Mouse (Mus musculus) liver, postnatal 0 days (tissue): ENCODE results near the gene Cidec. TPM values are rescaled to one million over a fixed set of nuclear protein-coding genes. Genes with fewer than 3 reads are reported as not detected.

Experiments used
- ATAC-seq: fragments of 200-750 bp; cut with Nextera tagmentation; 2 replicates; pipeline ENCODE4 v1.8.0; 2017; ENCODE audit warnings: mild to moderate bottlenecking, moderate library complexity
- DNase-seq: peaks from one replicate; pipeline ENCODE4 v3.0.0-alpha.2; 2016
- H3K27ac ChIP-seq: fragments of 300-500 bp; sonication (generic); 2 replicates; pipeline ENCODE4 v1.5.1; 2014; ENCODE audit warnings: antibody characterized with exemption, moderate library complexity, mild to moderate bottlenecking, low read depth
- H3K27me3 ChIP-seq: fragments of 300-500 bp; sonication (generic); 2 replicates; pipeline ENCODE4 v1.6.1; 2014; ENCODE audit warnings: low read length, control low read depth, mixed read lengths; ENCODE audit not compliant: insufficient read depth
- H3K36me3 ChIP-seq: fragments of 300-500 bp; sonication (generic); replicated peaks from 2 replicates; pipeline ENCODE4 v1.6.1; 2014; ENCODE audit warnings: mild to moderate bottlenecking, control low read depth, low read length, moderate library complexity, mixed read lengths; ENCODE audit not compliant: insufficient read depth
- H3K4me1 ChIP-seq: fragments of 300-500 bp; sonication (generic); 2 replicates; pipeline ENCODE4 v1.6.1; 2014; ENCODE audit warnings: antibody characterized with exemption, mild to moderate bottlenecking, control low read depth; ENCODE audit not compliant: insufficient read depth
- H3K4me2 ChIP-seq: fragments of 300-500 bp; sonication (generic); 2 replicates; pipeline ENCODE4 v1.6.1; 2014; ENCODE audit warnings: low read depth, mild to moderate bottlenecking, low read length, moderate library complexity, mixed read lengths
- H3K4me3 ChIP-seq: fragments of 300-500 bp; sonication (generic); 2 replicates; pipeline ENCODE4 v1.5.1; 2014; ENCODE audit warnings: low read depth, low read length
- H3K9ac ChIP-seq: fragments of 300-500 bp; sonication (generic); replicated peaks from 2 replicates; pipeline ENCODE4 v1.6.1; 2014; ENCODE audit warnings: mild to moderate bottlenecking, moderate library complexity
- H3K9me3 ChIP-seq: fragments of 300-500 bp; sonication (generic); 2 replicates; pipeline ENCODE4 v1.6.1; 2016; ENCODE audit warnings: mild to moderate bottlenecking, control low read depth, low read length, mixed read lengths
- CTCF ChIP-seq: sonication (generic); IDR thresholded peaks from 2 replicates; pipeline ENCODE4 v1.5.1; 2016; ENCODE audit warnings: antibody characterized with exemption, low read depth
- EP300 ChIP-seq: IDR thresholded peaks from 2 replicates; pipeline ENCODE4 v1.6.1; 2016; ENCODE audit warnings: antibody characterized with exemption, low read depth, mild to moderate bottlenecking
- WGBS: fragments of 180-500 bp; shearing (Covaris S2); extraction: QIAGEN DNeasy Blood & Tissue Kit; methylation state at CpG from one replicate; pipeline ENCODE4 v1.1.7; 2014; ENCODE audit not compliant: insufficient replicate concordance; 5-methylcytosine and 5-hydroxymethylcytosine counted together
- polyA plus RNA-seq: library from polyadenylated mRNA; unstranded; fragments of >200 nt; fragmentation: Nextera tagmentation; extraction: Ambion mirVana; gene quantifications from 2 replicates; pipeline ENCODE4 v1.2.1, GENCODE M21; 2015

Gene Cidec
- 5.9 and 8.2 TPM in 2 replicates for polyA plus RNA-seq

DNA sequence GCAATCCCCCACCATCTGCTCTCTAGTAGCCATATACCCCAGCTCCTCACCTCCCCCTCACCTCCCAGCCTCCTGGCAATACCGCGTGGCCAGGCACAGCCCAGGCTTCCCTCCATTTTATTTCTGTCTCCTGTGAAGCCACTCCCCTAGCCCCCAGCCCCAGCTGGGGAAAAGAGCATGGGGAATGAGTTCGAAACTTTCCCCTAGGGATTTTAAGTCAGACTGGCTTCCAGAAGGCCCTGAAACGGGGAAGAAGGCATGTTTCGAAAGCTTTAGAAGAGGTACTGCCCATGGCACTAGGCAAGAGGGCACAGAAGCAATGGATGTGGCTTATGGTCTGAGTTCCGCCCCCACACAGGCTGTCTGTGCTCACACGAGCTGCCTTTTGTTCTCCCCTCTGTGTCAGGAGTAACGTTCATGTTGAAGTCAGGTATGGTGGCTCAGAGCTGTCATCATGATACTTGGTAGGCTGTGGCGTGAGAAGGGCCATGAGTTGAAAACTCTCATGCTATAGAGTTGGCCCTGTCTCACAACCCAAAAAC lies at the start of gene Cidec:
Gene Cidec (minus strand): TSS at position 97 of the 542 bp plus-strand sequence.
- H3K9me3 ChIP-seq: no peaks in the 10 kb centered on the region
- DNase-seq (no peak), ATAC-seq (no peak)
- no peak within 1 kb of the TSS for H3K4me3 ChIP-seq
- H3K27ac ChIP-seq: peak within 1 kb of the TSS; percentile 48; the same call in 1 of the 2 replicates
- no peaks in the 10 kb centered on the region for H3K27me3 ChIP-seq
- TF ChIP-seq EP300: no peak
- no peak for TF ChIP-seq CTCF
- no peak within 1 kb of the TSS for H3K9ac ChIP-seq
- no peak within 1 kb of the TSS for H3K4me2 ChIP-seq
- H3K36me3 ChIP-seq: no peaks in the 10 kb centered on the region
- 63% methylated on average over 9 of the region's 9 CpGs for WGBS
- H3K4me1 ChIP-seq: peaks cover 5% of the 10 kb centered on the region; the same call in 1 of the 2 replicates

DNA sequence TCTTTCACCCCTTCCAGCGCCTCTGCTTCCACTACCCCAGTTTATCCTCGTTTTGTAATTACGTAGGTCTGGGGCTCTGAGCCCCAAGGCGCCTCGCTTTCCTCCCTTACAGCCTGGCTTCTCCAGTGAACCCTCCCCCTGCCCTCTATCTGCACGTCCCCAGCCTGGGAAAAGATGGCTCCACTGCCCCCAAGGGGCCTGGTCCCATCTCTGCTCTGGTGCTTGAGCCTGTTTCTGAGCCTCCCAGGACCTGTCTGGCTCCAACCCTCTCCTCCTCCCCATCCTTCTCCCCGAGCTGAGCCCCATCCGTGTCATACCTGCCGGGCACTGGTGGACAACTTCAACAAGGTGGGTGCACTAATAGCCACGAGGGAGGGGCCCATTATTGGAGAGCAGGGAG lies 48.2 kb upstream of the Cidec start:
- 6% methylated on average over 10 of the region's 10 CpGs for WGBS

DNA sequence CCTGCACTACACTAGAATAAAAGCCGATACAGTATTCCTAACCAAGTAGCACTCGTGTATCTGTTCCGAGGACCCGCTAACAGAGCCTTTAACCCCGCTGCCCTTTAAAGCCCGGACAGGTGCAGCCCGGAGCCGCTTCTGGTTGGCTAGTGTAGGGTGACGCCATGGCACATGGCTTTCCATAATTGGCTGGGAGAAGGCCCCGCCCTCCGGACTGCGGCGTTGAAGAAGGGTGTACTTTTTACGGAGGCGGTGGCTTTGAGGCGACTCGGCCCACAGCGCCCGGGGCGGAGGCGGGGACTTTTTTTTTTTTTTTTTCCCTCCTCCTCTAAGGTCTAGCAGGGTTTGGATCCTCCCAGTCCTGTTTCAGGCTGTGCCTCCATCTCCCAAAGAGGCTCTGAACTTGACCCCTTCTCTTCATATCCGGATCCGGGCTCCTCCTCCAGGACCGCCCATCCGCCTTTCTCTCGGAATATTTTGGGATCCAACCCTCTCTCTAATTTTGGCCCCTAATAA lies 47.6 kb upstream of the Cidec start, which contains the start of gene Creld1:
Gene Creld1 (plus strand): TSS at position 198 of the 516 bp plus-strand sequence.
- Histone ChIP-seq H3K9me3 (no peaks in the 10 kb centered on the region), H3K4me2 (peak within 1 kb of the TSS; percentile 98), H3K27ac (peak within 1 kb of the TSS; percentile 87), H3K27me3 (no peaks in the 10 kb centered on the region), H3K4me3 (peak within 1 kb of the TSS; percentile 66), H3K4me1 (peaks cover 26% of the 10 kb centered on the region), H3K9ac (peak within 1 kb of the TSS; percentile 73), H3K36me3 (0 out of 2 replicates have a peak, but pooled peaks cover under 1% of the 10 kb centered on the region)
- TF ChIP-seq EP300 (no peak), CTCF (no peak)
- under 1% methylated on average over 26 of the region's 26 CpGs for WGBS
- ATAC-seq: peak; percentile 95
- DNase-seq: peak; percentile 94

More for the DNA sequence above, 48.2 kb upstream of the Cidec start:
- no peak for TF ChIP-seq EP300
- 0 out of 2 replicates have a peak, but pooled peaks have one; percentile 11 for TF ChIP-seq CTCF
- peak overlapping the region; percentile 87 for H3K27ac ChIP-seq
- peak overlapping the region; percentile 98 for H3K4me2 ChIP-seq
- no peaks in the 10 kb centered on the region for H3K9me3 ChIP-seq
- ATAC-seq (peak; percentile 9; the same call in 1 of the 2 replicates), DNase-seq (no peak)
- H3K36me3 ChIP-seq: peaks cover 6% of the 10 kb centered on the region; the same call in 1 of the 2 replicates
- peaks cover 26% of the 10 kb centered on the region for H3K4me1 ChIP-seq
- peak overlapping the region; percentile 66 for H3K4me3 ChIP-seq
- H3K9ac ChIP-seq: peak overlapping the region; percentile 73
- no peaks in the 10 kb centered on the region for H3K27me3 ChIP-seq

DNA sequence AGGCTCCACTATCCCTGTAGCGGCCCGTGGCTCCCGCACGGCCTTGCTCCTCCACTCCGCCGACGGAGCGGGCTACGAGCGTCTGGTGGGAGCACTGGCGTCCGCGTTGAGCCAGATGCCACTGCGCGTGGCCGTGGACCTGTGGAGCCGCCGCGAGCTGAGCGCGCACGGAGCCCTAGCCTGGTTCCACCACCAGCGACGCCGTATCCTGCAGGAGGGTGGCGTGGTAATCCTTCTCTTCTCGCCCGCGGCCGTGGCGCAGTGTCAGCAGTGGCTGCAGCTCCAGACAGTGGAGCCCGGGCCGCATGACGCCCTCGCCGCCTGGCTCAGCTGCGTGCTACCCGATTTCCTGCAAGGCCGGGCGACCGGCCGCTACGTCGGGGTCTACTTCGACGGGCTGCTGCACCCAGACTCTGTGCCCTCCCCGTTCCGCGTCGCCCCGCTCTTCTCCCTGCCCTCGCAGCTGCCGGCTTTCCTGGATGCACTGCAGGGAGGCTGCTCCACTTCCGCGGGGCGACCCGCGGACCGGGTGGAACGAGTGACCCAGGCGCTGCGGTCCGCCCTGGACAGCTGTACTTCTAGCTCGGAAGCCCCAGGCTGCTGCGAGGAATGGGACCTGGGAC lies 47.0 kb upstream of the Cidec start:
- Histone ChIP-seq H3K9ac (peak overlapping the region; percentile 68), H3K27ac (peak overlapping the region; percentile 87), H3K27me3 (no peaks in the 10 kb centered on the region), H3K36me3 (no peaks in the 10 kb centered on the region), H3K4me3 (peak overlapping the region; percentile 66), H3K9me3 (no peaks in the 10 kb centered on the region), H3K4me1 (peaks cover 26% of the 10 kb centered on the region), H3K4me2 (peak overlapping the region; percentile 98)
- 1% methylated on average over 65 of the region's 65 CpGs for WGBS
- DNase-seq (peak; percentile 49), ATAC-seq (peak; percentile 41)
- TF ChIP-seq CTCF (peak; percentile 25; the same call in 1 of the 2 replicates), EP300 (no peak)

DNA sequence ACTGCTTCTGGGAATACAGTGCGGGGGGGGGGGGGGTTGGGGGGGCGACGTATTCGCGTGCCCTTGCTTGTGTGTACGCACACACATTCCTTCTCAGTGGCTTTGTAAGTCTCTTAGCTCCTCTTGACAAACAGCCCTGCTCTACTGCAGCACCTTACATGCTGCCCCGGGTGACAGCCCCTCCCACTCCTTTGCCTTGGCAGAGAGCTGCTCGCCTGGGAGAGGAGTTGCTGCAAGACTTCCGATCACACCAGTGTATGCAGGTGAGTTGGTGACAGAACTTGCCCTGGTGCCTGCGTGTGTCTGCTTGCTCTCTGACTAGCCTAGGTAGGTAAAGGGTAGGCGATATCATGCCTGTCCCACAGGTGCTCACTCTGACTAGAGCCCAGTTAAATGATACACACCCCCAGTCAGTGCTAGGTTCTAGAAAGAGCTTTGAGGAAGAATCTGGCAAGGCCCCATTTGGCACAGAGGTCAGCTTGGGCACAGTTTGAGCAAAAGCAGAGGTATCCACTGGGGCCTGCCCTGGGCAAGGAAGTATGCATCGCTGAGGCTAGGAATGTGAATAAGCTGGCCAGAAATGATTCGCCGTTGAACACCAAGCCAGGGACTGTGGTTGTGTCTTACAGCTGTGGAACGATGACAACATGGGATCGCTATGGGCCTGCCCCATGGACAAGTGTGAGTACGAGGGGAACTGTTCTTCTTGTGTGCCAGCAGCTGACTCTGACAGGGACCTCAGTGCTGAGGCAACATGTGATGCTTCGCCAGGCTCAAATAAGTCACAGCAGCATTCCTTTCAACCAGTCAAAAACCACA lies 45.2 kb upstream of the Cidec start:
- WGBS: 78% methylated on average over 18 of the region's 18 CpGs
- TF ChIP-seq CTCF (no peak), EP300 (no peak)
- Histone ChIP-seq H3K27ac (no peak overlapping the region), H3K4me1 (peaks cover 21% of the 10 kb centered on the region), H3K4me2 (no peak overlapping the region), H3K27me3 (no peaks in the 10 kb centered on the region), H3K9me3 (no peaks in the 10 kb centered on the region), H3K9ac (no peak overlapping the region), H3K4me3 (no peak overlapping the region), H3K36me3 (no peaks in the 10 kb centered on the region)
- DNase-seq (no peak), ATAC-seq (no peak)
